Mouse (Mus musculus) gastrocnemius, adult 18-20 months (tissue): ENCODE measurements around the gene Hoxd12. TPM values are rescaled to one million over a fixed set of nuclear protein-coding genes. Genes with fewer than 3 reads are reported as not detected.

ENCODE experiments used
- DNase-seq: peaks from one replicate; pipeline ENCODE4 v3.0.0; 2021; ENCODE audit warnings: low spot score
- total RNA-seq, 2 experiments: library from RNA; stranded (reverse); gene quantifications; 2 replicates each; pipeline ENCODE4 v1.2.3; 2021

The Hoxd12 gene
- total RNA-seq, 2 experiments from 2014 or later = not detected

- no peak for DNase-seq
Observed at GRCm38 (mm10) chr2:74694066-74694465, 19.3 kb downstream of the Hoxd12 start.

- DNase-seq = no peak
Observed at GRCm38 (mm10) chr2:74695383-74695782, 20.6 kb downstream of the Hoxd12 start.

GRCm38 (mm10) chr2:74695813-74696430 is 21.1 kb downstream of the Hoxd12 start:
- no peak for DNase-seq

GRCm38 (mm10) chr2:74696442-74697335 is 21.9 kb downstream of the Hoxd12 start:
- no peak for DNase-seq

- peak; percentile 76 for DNase-seq
Observed at GRCm38 (mm10) chr2:74697567-74698121, 22.8 kb downstream of the Hoxd12 start, which contains the start of gene Hoxd9. Gene Hoxd9, plus strand, starts transcription at chr2:74697727.

- peak; percentile 60 for DNase-seq
Observed at GRCm38 (mm10) chr2:74698201-74699052, 23.6 kb downstream of the Hoxd12 start.

- DNase-seq = no peak
Observed at GRCm38 (mm10) chr2:74699053-74699430, 24.2 kb downstream of the Hoxd12 start.

- no peak for DNase-seq
Observed at GRCm38 (mm10) chr2:74699664-74700545, 25.1 kb downstream of the Hoxd12 start.

GRCm38 (mm10) chr2:74700546-74701112 is 25.8 kb downstream of the Hoxd12 start:
- no peak for DNase-seq

- DNase-seq = peak; percentile 77
Observed at GRCm38 (mm10) chr2:74701949-74702819, 27.4 kb downstream of the Hoxd12 start.

GRCm38 (mm10) chr2:74702820-74703219 is 28.0 kb downstream of the Hoxd12 start:
- no peak for DNase-seq

- DNase-seq = no peak
Observed at GRCm38 (mm10) chr2:74703317-74703716, 28.5 kb downstream of the Hoxd12 start.

- DNase-seq = no peak
Observed at GRCm38 (mm10) chr2:74703720-74704392, 29.0 kb downstream of the Hoxd12 start.

- peak; percentile 59 for DNase-seq
Observed at GRCm38 (mm10) chr2:74704393-74704998, 29.7 kb downstream of the Hoxd12 start, which contains the start of gene Hoxd8. Gene Hoxd8, plus strand, starts transcription at chr2:74704615.

GRCm38 (mm10) chr2:74704999-74705466 is 30.2 kb downstream of the Hoxd12 start:
- no peak for DNase-seq

GRCm38 (mm10) chr2:74705467-74706089 is 30.8 kb downstream of the Hoxd12 start:
- peak; percentile 52 for DNase-seq

GRCm38 (mm10) chr2:74706393-74706960 is 31.7 kb downstream of the Hoxd12 start:
- DNase-seq = no peak
